Mouse (Mus musculus) ES-E14 (cell line): Measurements from ENCODE around the gene Gpr158.

Experiments
- CHD2 ChIP-seq: IDR thresholded peaks from 2 replicates; pipeline ENCODE4 v1.6.1; 2014; ENCODE audit warnings: mild to moderate bottlenecking, low read depth, low read length, inconsistent platforms
- ZC3H11A ChIP-seq: IDR thresholded peaks from 2 replicates; pipeline ENCODE4 v1.6.1; 2012; ENCODE audit warnings: low read depth, mild to moderate bottlenecking, inconsistent platforms, low read length, borderline replicate concordance
- ZNF384 ChIP-seq: IDR thresholded peaks from 2 replicates; pipeline ENCODE4 v1.6.1; 2012; ENCODE audit warnings: low read depth, low read length, inconsistent platforms

- TF ChIP-seq ZNF384 (no peak), CHD2 (no peak), ZC3H11A (no peak)
These were observed 130.6 kb downstream of the Gpr158 start for GRCm38 (mm10) chr2:21497965-21498364.
